Mouse (Mus musculus): ENCODE results near the gene 1810055G02Rik. TPM values are rescaled to one million over a fixed set of nuclear protein-coding genes. Genes with fewer than 3 reads are reported as not detected.
A peak's percentile ranks its signal among the peaks of the same experiment; 100 is the strongest.

Gene 1810055G02Rik
- polyA plus RNA-seq, 1 experiment from 2014 or later: 45.7 TPM

DNA sequence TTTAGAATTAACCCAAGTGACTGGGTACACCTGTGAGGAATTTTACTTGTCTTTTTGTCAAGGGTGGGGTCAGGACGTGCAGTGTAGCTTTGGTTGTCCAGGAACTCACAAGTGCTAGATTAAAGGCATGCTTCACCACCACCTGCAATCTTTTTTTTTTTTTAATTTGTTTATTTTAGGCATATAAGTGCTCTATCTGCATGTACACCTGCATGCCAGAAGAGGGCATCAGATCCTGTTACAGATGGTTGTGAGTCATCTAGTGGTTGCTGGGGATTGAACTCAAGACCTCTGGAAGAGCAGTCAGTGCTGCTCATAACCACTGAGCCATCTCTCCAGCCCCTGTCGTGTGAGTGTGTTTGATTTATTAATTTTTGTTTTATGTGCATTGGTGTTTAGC is 20.8 kb downstream of the 1810055G02Rik start:
- WGBS: 67% methylated on average over 2 of the region's 2 CpGs
- no peak overlapping the region for H3K4me3 ChIP-seq
- H3K27ac ChIP-seq: no peak overlapping the region
- H3K36me3 ChIP-seq: no peaks in the 10 kb centered on the region
- no peak for DNase-seq (ENCODE audit: low spot score)
- H3K4me1 ChIP-seq (replicated peaks): no peaks in the 10 kb centered on the region
- peaks cover under 1% of the 10 kb centered on the region; the same call in 1 of the 2 replicates for H3K9me3 ChIP-seq
- H3K27me3 ChIP-seq (ENCODE audit: insufficient read depth, poor library complexity, severe bottlenecking): no peaks in the 10 kb centered on the region

DNA sequence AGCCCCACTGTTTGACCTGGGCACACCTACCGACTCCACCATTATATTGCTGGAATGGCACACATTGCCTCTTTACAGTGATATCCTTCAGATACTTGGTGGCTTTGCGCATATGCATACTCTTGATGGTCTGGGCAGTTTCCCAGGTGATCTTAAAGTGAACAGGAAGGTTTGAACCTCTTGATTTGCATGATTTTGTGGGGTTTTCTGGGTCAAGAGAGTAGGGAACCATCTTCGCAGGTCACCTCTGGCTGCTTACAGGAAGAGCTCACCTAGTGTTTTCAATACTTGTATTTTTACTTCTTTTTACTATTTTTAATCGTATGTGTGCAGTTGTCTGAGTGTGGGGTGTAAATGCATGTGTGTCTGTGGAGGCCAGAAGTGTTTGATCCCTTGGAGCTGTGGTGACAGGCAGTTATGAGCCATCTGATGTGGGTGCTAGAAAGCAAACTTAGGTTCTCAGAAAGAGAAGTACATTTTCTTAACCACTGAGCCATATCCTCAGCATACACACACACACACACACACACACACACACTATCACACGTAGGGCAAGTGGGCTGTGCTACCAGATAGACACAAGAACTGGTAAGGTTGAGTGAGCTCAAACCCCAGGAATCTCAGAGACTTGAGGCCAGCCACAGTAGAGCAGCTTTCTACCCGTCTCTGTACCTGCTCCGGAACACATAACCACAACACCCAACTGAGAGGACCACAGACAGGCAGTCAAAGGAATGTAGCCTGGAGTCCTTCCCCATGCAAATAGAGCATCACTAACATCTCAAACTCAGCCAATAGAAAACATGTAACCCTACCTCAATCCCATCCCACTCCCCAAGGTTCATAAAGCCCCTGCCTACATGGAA is 22.9 kb downstream of the 1810055G02Rik start:
- Histone ChIP-seq H3K27ac (no peak overlapping the region), H3K4me1 (replicated peaks) (no peaks in the 10 kb centered on the region), H3K4me3 (no peak overlapping the region), H3K9me3 (no peaks in the 10 kb centered on the region), H3K27me3 (ENCODE audit: insufficient read depth, poor library complexity, severe bottlenecking) (no peaks in the 10 kb centered on the region), H3K36me3 (no peaks in the 10 kb centered on the region)
- DNase-seq (ENCODE audit: low spot score): no peak
- WGBS: 78% methylated on average over 7 of the region's 7 CpGs

DNA sequence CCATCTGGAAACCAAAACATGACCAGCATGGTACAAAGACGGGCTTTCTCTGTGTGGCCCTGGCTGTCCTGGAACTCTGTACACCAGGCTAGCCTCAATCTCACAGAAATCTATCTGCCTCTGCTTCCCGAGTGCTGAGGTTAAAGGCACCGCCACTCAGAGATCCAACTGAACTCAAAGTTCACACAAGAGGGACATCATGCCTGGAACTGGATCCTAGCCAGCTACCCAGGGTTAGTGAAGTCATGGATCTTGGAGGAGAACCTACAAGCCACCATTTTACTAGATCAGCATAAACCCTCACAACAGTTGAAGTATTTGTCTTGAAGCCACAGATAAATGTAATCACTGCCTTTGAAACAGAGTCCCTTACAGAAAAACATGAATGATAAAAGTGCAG is 27.9 kb downstream of the 1810055G02Rik start:
- no peaks in the 10 kb centered on the region for H3K36me3 ChIP-seq
- no peak overlapping the region for H3K4me3 ChIP-seq
- DNase-seq (ENCODE audit: low spot score): no peak
- H3K4me1 ChIP-seq (replicated peaks): no peaks in the 10 kb centered on the region
- 90% methylated on average over 3 of the region's 3 CpGs for WGBS
- H3K27me3 ChIP-seq (ENCODE audit: insufficient read depth, poor library complexity, severe bottlenecking): no peaks in the 10 kb centered on the region
- no peaks in the 10 kb centered on the region for H3K9me3 ChIP-seq
- H3K27ac ChIP-seq: no peak overlapping the region

DNA sequence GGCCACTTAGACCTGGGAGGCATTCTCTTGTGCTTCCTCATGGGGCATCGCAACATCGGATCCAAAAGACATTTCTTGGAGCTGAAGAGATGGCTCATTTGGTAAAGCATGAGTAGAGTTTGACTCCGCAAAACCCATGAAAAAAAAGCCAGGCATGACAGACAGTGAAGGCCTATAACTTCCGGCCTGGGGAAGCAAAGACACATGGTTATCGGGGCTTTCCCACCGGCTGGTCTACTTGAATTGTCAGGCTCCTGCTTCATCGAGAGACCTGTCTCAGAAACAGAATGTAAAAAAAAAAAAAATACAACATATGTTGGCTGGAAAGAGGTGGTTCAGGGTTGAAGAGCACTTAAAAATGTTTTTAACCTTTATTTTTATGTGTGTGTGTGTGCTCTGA is 31.6 kb downstream of the 1810055G02Rik start:
- H3K27ac ChIP-seq: no peak overlapping the region
- 93% methylated on average over 7 of the region's 7 CpGs for WGBS
- H3K27me3 ChIP-seq (ENCODE audit: insufficient read depth, poor library complexity, severe bottlenecking): no peaks in the 10 kb centered on the region
- no peak for DNase-seq (ENCODE audit: low spot score)
- no peaks in the 10 kb centered on the region for H3K36me3 ChIP-seq
- H3K4me3 ChIP-seq: no peak overlapping the region
- H3K4me1 ChIP-seq (replicated peaks): peaks cover 19% of the 10 kb centered on the region; the same call in 1 of the 2 replicates
- H3K9me3 ChIP-seq: no peaks in the 10 kb centered on the region

DNA sequence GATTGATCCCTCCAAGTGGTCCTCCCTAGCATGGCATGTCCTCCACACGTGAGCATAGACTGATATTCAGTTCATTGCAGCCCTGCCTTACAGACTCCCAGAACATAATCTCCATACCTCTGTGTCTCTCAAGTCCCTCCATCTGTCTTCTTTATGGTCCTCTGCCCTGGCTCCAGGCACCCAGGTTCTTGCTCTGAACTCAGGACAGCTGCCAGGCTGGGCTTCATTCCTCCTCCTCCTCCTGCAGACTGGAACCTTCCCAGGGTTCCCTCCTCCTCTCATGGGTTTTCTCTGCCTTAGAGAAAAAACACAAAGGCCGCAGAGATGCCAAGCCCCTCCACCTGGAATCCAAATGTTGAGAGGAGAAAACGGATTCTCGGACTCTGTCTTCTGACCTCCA is 34.6 kb downstream of the 1810055G02Rik start:
- Histone ChIP-seq H3K4me1 (replicated peaks) (peaks cover 19% of the 10 kb centered on the region; the same call in 1 of the 2 replicates), H3K27me3 (ENCODE audit: insufficient read depth, poor library complexity, severe bottlenecking) (no peaks in the 10 kb centered on the region), H3K36me3 (no peaks in the 10 kb centered on the region), H3K27ac (peak overlapping the region; percentile 43; the same call in 1 of the 2 replicates), H3K9me3 (peaks cover 5% of the 10 kb centered on the region), H3K4me3 (no peak overlapping the region)
- 55% methylated on average over 4 of the region's 4 CpGs for WGBS
- no peak for DNase-seq (ENCODE audit: low spot score)

DNA sequence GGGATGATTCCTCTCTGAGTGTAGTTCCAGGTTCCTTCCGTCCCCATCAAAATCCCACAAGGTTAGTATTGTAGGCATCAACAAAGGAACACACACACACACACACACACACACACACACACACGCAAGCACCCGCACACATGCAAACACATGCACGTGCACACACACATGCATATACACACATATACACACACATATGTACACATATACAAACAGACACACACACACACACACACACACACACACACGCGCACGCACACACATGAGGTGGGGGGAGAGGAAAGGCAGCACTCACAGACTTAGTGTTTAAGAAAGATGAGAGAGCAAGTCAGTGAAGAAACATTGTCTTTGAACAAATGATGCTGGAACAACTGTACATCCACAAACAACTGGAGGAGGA is 35.3 kb downstream of the 1810055G02Rik start:
- peak; percentile 12 for DNase-seq (ENCODE audit: low spot score)

DNA sequence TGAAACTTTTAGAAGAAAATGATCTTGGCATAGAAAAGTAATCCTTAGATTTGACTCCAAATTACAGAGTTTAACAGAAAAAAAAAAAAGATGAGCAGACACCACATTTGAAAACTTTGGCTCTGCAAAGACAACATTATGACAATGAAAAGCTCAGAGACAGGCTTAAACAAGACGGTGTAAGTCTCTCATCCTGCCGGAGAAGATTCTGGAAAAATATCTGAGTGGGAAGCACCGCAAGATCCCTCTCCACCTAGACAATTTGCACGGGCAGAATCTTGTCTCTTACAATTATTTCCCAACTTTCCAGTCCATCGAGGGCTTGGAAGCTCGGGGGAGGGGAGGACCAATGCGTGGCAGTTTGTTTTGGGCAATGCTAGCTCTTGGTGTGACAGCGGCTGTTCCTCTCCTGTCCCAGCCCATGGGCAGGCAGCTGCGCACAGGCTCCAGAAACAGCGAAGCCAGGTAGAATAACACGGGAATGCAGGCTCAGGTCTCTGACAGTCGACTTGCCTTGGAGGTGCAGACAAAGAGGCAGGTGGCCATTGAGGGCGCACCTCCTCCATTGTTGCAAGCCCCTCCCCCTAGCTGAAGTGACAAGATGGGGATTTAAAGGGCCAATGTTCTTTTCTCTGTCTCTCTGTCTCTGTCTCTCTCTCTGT is 35.9 kb downstream of the 1810055G02Rik start:
- peaks cover 10% of the 10 kb centered on the region for H3K9me3 ChIP-seq
- 10% methylated on average over 13 of the region's 13 CpGs for WGBS

More for the DNA sequence above, 35.3 kb downstream of the 1810055G02Rik start:
- H3K36me3 ChIP-seq: no peaks in the 10 kb centered on the region
- H3K27ac ChIP-seq: peak overlapping the region; percentile 87
- WGBS: 86% methylated on average over 7 of the region's 7 CpGs
- H3K4me1 ChIP-seq (replicated peaks): peaks cover 19% of the 10 kb centered on the region; the same call in 1 of the 2 replicates
- H3K27me3 ChIP-seq (ENCODE audit: insufficient read depth, poor library complexity, severe bottlenecking): no peaks in the 10 kb centered on the region
- peaks cover 7% of the 10 kb centered on the region for H3K9me3 ChIP-seq
- H3K4me3 ChIP-seq: peak overlapping the region; percentile 52; the same call in 1 of the 2 replicates

DNA sequence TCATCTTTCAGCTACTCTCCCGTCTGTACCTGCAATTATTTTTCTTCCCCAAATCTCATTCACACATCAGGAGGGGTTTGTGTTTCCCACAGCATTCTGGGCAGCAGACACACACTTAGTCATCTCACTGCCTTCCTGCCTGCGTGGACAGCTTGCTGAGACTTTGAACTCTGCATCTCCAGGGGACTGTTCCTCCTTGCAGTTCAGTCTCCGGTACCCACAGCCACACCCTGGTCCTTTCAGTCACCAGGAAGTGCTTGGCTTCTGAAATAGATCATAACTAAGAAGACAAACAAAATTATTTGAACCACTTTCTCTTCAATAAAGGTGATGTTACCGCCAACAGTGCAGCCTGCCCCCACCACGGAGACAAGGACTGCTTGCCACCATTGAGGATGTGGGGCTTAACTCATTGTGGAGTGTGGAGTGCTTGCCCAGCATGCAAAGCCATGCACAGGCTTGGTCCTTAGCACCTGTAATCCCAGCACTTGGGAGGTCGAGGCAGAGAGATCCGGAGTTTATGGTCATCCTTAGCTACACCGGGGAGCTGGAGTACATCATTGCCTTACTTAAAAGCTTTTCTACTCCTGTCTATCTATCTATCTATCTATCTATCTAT is 44.6 kb downstream of the 1810055G02Rik start:
- WGBS: 62% methylated on average over 8 of the region's 8 CpGs
- Histone ChIP-seq H3K36me3 (no peaks in the 10 kb centered on the region), H3K27me3 (ENCODE audit: insufficient read depth, poor library complexity, severe bottlenecking) (no peaks in the 10 kb centered on the region), H3K9me3 (peaks cover 5% of the 10 kb centered on the region; the same call in 1 of the 2 replicates), H3K4me3 (no peak overlapping the region), H3K27ac (no peak overlapping the region), H3K4me1 (replicated peaks) (no peaks in the 10 kb centered on the region)
- no peak for DNase-seq (ENCODE audit: low spot score)

More for the DNA sequence above, 35.9 kb downstream of the 1810055G02Rik start:
- Histone ChIP-seq H3K27me3 (ENCODE audit: insufficient read depth, poor library complexity, severe bottlenecking) (no peaks in the 10 kb centered on the region), H3K27ac (peak overlapping the region; percentile 87), H3K4me3 (peak overlapping the region; percentile 52), H3K36me3 (no peaks in the 10 kb centered on the region), H3K4me1 (replicated peaks) (peaks cover 19% of the 10 kb centered on the region; the same call in 1 of the 2 replicates)
- DNase-seq (ENCODE audit: low spot score): peak; percentile 64

DNA sequence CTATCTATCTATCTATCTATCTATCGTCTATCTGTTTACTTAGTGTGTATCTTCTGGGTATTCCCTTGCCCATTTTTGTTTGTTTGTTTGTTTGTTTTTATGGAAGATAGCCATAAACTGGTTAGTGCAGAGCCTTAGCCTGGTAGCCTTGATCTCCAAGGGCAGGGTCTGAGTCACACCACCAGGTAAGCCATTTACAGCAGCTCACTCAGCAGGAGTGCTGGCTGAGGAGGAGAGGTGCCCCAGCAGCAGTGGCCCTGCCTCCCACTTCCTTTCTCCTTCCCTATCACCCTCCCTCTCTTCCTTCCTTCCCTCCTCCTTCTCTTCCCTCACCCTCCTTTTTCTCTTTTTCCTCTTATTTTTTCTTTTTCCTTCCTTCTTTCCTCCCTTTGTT is 45.1 kb downstream of the 1810055G02Rik start:
- H3K4me3 ChIP-seq: no peak overlapping the region
- no peak for DNase-seq (ENCODE audit: low spot score)
- H3K36me3 ChIP-seq: no peaks in the 10 kb centered on the region
- H3K4me1 ChIP-seq (replicated peaks): no peaks in the 10 kb centered on the region
- no peaks in the 10 kb centered on the region for H3K27me3 ChIP-seq (ENCODE audit: insufficient read depth, poor library complexity, severe bottlenecking)
- peaks cover 4% of the 10 kb centered on the region; the same call in 1 of the 2 replicates for H3K9me3 ChIP-seq
- 90% methylated on average over 1 of the region's 1 CpGs for WGBS
- no peak overlapping the region for H3K27ac ChIP-seq

DNA sequence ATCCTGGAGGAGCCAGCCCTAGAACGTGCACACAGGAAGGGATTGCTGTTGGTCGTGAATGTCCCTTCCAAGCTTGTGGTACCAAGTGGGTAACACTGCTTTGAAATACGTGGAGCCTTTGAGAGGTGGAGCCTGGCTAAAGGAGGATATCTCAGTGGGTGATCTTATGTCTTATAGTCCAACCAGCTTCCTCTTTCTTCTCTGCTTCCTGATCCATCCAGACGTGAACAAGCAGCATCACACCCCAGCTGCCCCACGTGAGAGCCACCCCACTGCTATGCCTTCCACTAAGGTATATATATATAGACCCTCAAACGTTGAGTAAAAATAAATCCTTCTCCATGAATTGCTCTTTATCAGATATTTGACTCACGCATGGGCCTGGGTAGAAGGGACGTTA is 45.6 kb downstream of the 1810055G02Rik start:
- Histone ChIP-seq H3K36me3 (no peaks in the 10 kb centered on the region), H3K27me3 (ENCODE audit: insufficient read depth, poor library complexity, severe bottlenecking) (no peaks in the 10 kb centered on the region), H3K27ac (no peak overlapping the region), H3K9me3 (no peaks in the 10 kb centered on the region), H3K4me3 (no peak overlapping the region), H3K4me1 (replicated peaks) (no peaks in the 10 kb centered on the region)
- 63% methylated on average over 8 of the region's 8 CpGs for WGBS
- DNase-seq (ENCODE audit: low spot score): no peak

DNA sequence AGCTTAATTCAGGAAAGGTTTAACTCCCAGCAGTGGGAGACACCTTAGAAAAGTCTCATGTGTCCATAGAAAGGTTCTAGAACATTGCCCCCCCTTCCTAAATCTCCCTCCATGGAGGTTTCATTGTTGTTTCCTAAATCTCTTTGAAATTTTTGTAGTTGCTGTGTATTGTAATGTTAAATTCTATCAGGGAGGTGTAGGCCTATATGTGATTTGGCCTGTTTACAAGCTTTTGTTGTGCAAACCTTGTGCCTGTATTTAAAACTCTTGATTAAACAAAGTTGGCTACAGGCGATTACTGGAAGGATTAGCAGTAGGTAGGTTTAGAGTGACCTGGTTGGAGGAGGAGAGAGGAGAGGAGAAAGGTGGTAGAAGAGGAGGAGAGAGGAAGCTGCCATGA is 49.8 kb downstream of the 1810055G02Rik start:
- Histone ChIP-seq H3K36me3 (no peaks in the 10 kb centered on the region), H3K4me3 (no peak overlapping the region), H3K27me3 (ENCODE audit: insufficient read depth, poor library complexity, severe bottlenecking) (no peaks in the 10 kb centered on the region), H3K9me3 (0 out of 2 replicates have a peak, but pooled peaks cover 6% of the 10 kb centered on the region), H3K27ac (no peak overlapping the region), H3K4me1 (replicated peaks) (no peaks in the 10 kb centered on the region)
- WGBS: 60% methylated on average over 1 of the region's 1 CpGs
- DNase-seq (ENCODE audit: low spot score): no peak

DNA sequence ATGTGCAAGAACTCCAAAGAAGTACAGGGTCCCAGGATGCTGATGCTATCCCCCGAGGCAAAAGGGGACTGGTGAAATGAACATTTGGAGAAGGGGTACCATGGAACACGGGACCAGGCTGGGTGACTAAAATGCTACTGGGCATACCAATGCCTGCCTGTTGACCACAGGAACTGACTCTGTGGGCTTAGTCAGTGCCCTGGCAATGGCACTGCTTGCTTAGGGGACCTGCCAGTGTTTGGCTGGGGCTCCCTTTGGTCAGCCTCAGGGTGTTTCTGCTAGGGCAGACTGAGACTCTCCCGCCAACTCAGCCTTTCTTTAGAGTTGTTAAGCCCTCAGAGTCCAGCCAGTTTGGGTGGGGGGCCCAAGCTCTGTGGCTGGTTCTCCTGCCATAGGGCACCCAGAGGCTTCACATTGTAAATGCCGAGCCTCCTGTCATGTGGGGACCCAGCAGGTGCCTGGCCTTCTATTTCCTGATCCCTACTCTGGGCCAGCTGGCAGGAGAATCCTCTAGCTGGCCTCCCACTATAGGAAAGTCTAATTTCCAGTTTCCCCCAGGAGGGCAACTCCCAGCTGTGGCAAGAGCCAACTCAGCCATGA is 57.2 kb downstream of the 1810055G02Rik start:
- H3K27ac ChIP-seq: no peak overlapping the region
- 82% methylated on average over 4 of the region's 4 CpGs for WGBS
- H3K36me3 ChIP-seq: peaks cover 4% of the 10 kb centered on the region; the same call in 1 of the 2 replicates
- no peak for DNase-seq (ENCODE audit: low spot score)
- H3K9me3 ChIP-seq: 0 out of 2 replicates have a peak, but pooled peaks cover 5% of the 10 kb centered on the region
- H3K27me3 ChIP-seq (ENCODE audit: insufficient read depth, poor library complexity, severe bottlenecking): no peaks in the 10 kb centered on the region
- no peak overlapping the region for H3K4me3 ChIP-seq
- H3K4me1 ChIP-seq (replicated peaks): peaks cover 27% of the 10 kb centered on the region

All from hindbrain, embryonic 10.5 days (tissue).